Mouse (Mus musculus): ENCODE measurements around the gene Shpk.

DNA sequence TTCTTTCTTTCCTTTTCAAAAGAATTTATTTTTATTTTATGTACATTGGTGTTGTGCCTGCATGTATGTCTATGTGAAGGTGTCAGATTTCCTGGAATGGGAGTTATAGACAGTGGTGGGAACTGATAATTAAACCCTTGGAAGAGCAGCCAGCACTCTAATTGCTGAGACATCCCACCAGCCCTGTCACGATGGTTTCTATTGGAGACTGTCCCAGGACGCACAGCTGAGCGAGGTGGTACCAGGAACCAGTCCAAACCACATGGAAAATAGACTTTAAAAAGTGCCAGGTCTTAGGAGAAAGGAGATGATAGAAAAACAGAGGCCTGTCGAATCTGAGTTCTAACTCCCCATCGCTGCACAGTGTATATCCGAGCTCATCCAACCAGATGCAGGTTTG is 44.2 kb upstream of the Shpk start:
- TF ChIP-seq POLR2A (IDR thresholded peaks at IDR 0.05; ENCODE audit: insufficient read length, low read depth) (no peak), SRF (IDR thresholded peaks at IDR 0.05; ENCODE audit: control insufficient read depth, insufficient read length, low read depth) (no peak), MYOG (IDR thresholded peaks at IDR 0.05; ENCODE audit: control insufficient read depth in 1 of 3, insufficient read depth in 1 of 3, insufficient read length in 2 of 3, low read depth in 2 of 3) (no peak), MAX (IDR thresholded peaks at IDR 0.05; ENCODE audit: low read depth) (no peak), TCF12 (IDR thresholded peaks at IDR 0.05; ENCODE audit: insufficient read depth, poor library complexity, severe bottlenecking) (no peak), MYOD1 (IDR thresholded peaks at IDR 0.05; ENCODE audit: control insufficient read depth in 1 of 3, insufficient read length in 2 of 3, low read depth in 2 of 3) (no peak), POLR2AphosphoS2 (IDR thresholded peaks at IDR 0.05; ENCODE audit: insufficient read length, low read depth) (no peak), E2F4 (IDR thresholded peaks at IDR 0.05; ENCODE audit: insufficient read depth) (no peak), USF1 (IDR thresholded peaks at IDR 0.05; ENCODE audit: low read depth) (no peak), REST (IDR thresholded peaks at IDR 0.05; ENCODE audit: insufficient read depth, insufficient read length) (no peak)
